ENCODE assay signal across 28 mouse cellular contexts in genomic region chr6:125031604-125032003, GRCm38 (mm10). TPM values are rescaled to one million over a fixed set of nuclear protein-coding genes. Genes with fewer than 3 reads are reported as not detected.
DNase-seq lines count a peak whose midpoint lies in the region; ATAC-seq and TF ChIP-seq lines count a peak whose summit lies in the region.
"Had no signal": no experiment of that assay in that cellular context is flagged by ENCODE, and none has a peak within 500 bp of the region (broad histone marks: within the 10 kb centered on the region; RNA-seq: fewer than 3 reads in every experiment).

No protein-coding gene starts in this region.

- H3K4me1 ChIP-seq in hindbrain, embryonic 14.5 days (replicated peaks; ENCODE audit: control insufficient read depth, insufficient read depth, low read length): no peaks in the 10 kb centered on the region
- H3K4me1 ChIP-seq in hindbrain, embryonic 10.5 days (replicated peaks): no peaks in the 10 kb centered on the region
- peaks cover 0 to 6% of the 10 kb centered on the region in 2 experiments; a peak in 1 of 4 replicates for H3K4me1 ChIP-seq in ES-E14 (ENCODE audit: control insufficient read depth in 2 of 2, insufficient read depth in 2 of 2, low read length in 2 of 2, poor library complexity in 1 of 2)
- no peaks in the 10 kb centered on the region for H3K4me1 ChIP-seq in neural tube, embryonic 14.5 days (ENCODE audit: control insufficient read depth, insufficient read depth, low read length)
- H3K4me1 ChIP-seq: embryonic facial prominence, embryonic 12.5 days; forebrain, embryonic 10.5 days; forebrain, embryonic 15.5 days; limb, embryonic 12.5 days; liver, embryonic 15.5 days had no signal

- peaks cover 80% of the 10 kb centered on the region for H3K36me3 ChIP-seq in hindbrain, embryonic 14.5 days (replicated peaks; ENCODE audit: control insufficient read depth, insufficient read depth)
- H3K36me3 ChIP-seq in hindbrain, embryonic 10.5 days: peaks cover 95% of the 10 kb centered on the region
- peaks cover 43% of the 10 kb centered on the region for H3K36me3 ChIP-seq in ES-E14 (ENCODE audit: control insufficient read depth, insufficient read depth, low read length, poor library complexity, severe bottlenecking)
- peaks cover 50% of the 10 kb centered on the region for H3K36me3 ChIP-seq in neural tube, embryonic 14.5 days (ENCODE audit: control insufficient read depth, insufficient read depth, low read length)

- no peaks in the 10 kb centered on the region for H3K9me3 ChIP-seq in hindbrain, embryonic 14.5 days (ENCODE audit: control insufficient read depth, low read length)
- no peaks in the 10 kb centered on the region for H3K9me3 ChIP-seq in hindbrain, embryonic 10.5 days
- no peaks in the 10 kb centered on the region for H3K9me3 ChIP-seq in ES-E14 (ENCODE audit: control insufficient read depth, insufficient read depth, low read depth, low read length)
- H3K9me3 ChIP-seq in neural tube, embryonic 14.5 days (ENCODE audit: control insufficient read depth, low read length): no peaks in the 10 kb centered on the region
- H3K9me3 ChIP-seq: embryonic facial prominence, embryonic 12.5 days; forebrain, embryonic 10.5 days; forebrain, embryonic 15.5 days; G1E; limb, embryonic 12.5 days; liver, embryonic 15.5 days had no signal

- no peak overlapping the region for H3K27ac ChIP-seq in hindbrain, embryonic 14.5 days
- no peak overlapping the region for H3K27ac ChIP-seq in hindbrain, embryonic 10.5 days
- H3K27ac ChIP-seq in layer of hippocampus, adult 2 months: peak overlapping the region; percentile 32; the same call in 1 of the 2 replicates
- H3K27ac ChIP-seq in ES-E14 (ENCODE audit: insufficient read depth, low read depth, low read length, poor library complexity, severe bottlenecking): no peak overlapping the region; the same call in 1 of the 2 replicates
- no peak overlapping the region for H3K27ac ChIP-seq in neural tube, embryonic 14.5 days (ENCODE audit: low read depth, low read length)
- H3K27ac ChIP-seq: embryonic facial prominence, embryonic 12.5 days; forebrain, embryonic 10.5 days; forebrain, embryonic 15.5 days; gastrocnemius, adult 2 months; heart, adult 2 months; hindbrain, postnatal 0 days; kidney, postnatal 0 days; limb, embryonic 12.5 days; liver, embryonic 15.5 days had no signal

- ATAC-seq in hindbrain, embryonic 14.5 days (ENCODE audit: low FRiP score): peak; percentile 43; the same call in 1 of the 2 replicates
- ATAC-seq in neural tube, embryonic 14.5 days (ENCODE audit: low read depth): 0 out of 2 replicates have a peak, but pooled peaks have one; percentile 17
- ATAC-seq: forebrain, embryonic 15.5 days; hindbrain, postnatal 0 days had no signal

- in situ Hi-C loops in ES-E14 (cut with MboI; ENCODE audit: low sequenced_read_pairs in 2 of 2, unreplicated experiment in 2 of 2): no loop called here

- 91% methylated on average over 16 of the region's 16 CpGs for WGBS in hindbrain, embryonic 14.5 days
- 91% methylated on average over 16 of the region's 16 CpGs for WGBS in hindbrain, embryonic 10.5 days
- 94% methylated on average over 16 of the region's 16 CpGs for WGBS in neural tube, embryonic 14.5 days

- no peak for TF ChIP-seq CTCF in layer of hippocampus, adult 2 months (conservative IDR thresholded peaks at IDR 0.05)

- no peak overlapping the region for H3K4me2 ChIP-seq in hindbrain, embryonic 14.5 days (replicated peaks)
- H3K4me2 ChIP-seq in neural tube, embryonic 14.5 days (ENCODE audit: low read depth, low read length): no peak overlapping the region
- H3K4me2 ChIP-seq: embryonic facial prominence, embryonic 12.5 days; forebrain, embryonic 15.5 days; limb, embryonic 12.5 days; liver, embryonic 15.5 days; lung, embryonic 14.5 days had no signal

- no peaks in the 10 kb centered on the region for H3K27me3 ChIP-seq in hindbrain, embryonic 14.5 days (ENCODE audit: control insufficient read depth, insufficient read depth, low read length)
- H3K27me3 ChIP-seq in hindbrain, embryonic 10.5 days (ENCODE audit: insufficient read depth, poor library complexity, severe bottlenecking): no peaks in the 10 kb centered on the region
- H3K27me3 ChIP-seq in neural tube, embryonic 14.5 days (ENCODE audit: control insufficient read depth, insufficient read depth, low read length): no peaks in the 10 kb centered on the region
- H3K27me3 ChIP-seq: embryonic facial prominence, embryonic 12.5 days; forebrain, embryonic 15.5 days; limb, embryonic 12.5 days; liver, embryonic 15.5 days had no signal

- H3K9ac ChIP-seq in hindbrain, embryonic 14.5 days: no peak overlapping the region
- peak overlapping the region; percentile 21; the same call in 1 of the 2 replicates for H3K9ac ChIP-seq in ES-E14 (ENCODE audit: insufficient read depth, low read depth, low read length, poor library complexity, severe bottlenecking)
- no peak overlapping the region for H3K9ac ChIP-seq in neural tube, embryonic 14.5 days (replicated peaks; ENCODE audit: low read depth, low read length)
- H3K9ac ChIP-seq: embryonic facial prominence, embryonic 12.5 days; forebrain, embryonic 15.5 days; limb, embryonic 12.5 days; liver, embryonic 15.5 days; lung, embryonic 14.5 days had no signal

- H3K4me3 ChIP-seq in hindbrain, embryonic 14.5 days (replicated peaks; ENCODE audit: low read length): no peak overlapping the region
- H3K4me3 ChIP-seq in hindbrain, embryonic 10.5 days: no peak overlapping the region
- no peak overlapping the region for H3K4me3 ChIP-seq in layer of hippocampus, adult 2 months
- H3K4me3 ChIP-seq in ES-E14 (ENCODE audit: insufficient read depth in 1 of 2, low read depth in 1 of 2, low read length in 2 of 2, poor library complexity in 1 of 2, severe bottlenecking in 1 of 2): peak overlapping the region in 1 of 2 experiments; percentile 25; a peak in 1 of 4 replicates
- H3K4me3 ChIP-seq in neural tube, embryonic 14.5 days (ENCODE audit: low read depth, low read length): no peak overlapping the region
- H3K4me3 ChIP-seq: embryonic facial prominence, embryonic 12.5 days; forebrain, embryonic 10.5 days; forebrain, embryonic 15.5 days; gastrocnemius, adult 2 months; heart, adult 2 months; limb, embryonic 12.5 days; liver, embryonic 15.5 days had no signal

- no peak for DNase-seq in hindbrain, embryonic 14.5 days (ENCODE audit: low spot score)
- DNase-seq in hindbrain, embryonic 10.5 days (ENCODE audit: low spot score): no peak
- DNase-seq in layer of hippocampus, adult 2 months (ENCODE audit: low spot score in 2 of 2): no peak
- DNase-seq in layer of hippocampus, adult 9-10 months (ENCODE audit: low spot score): no peak
- DNase-seq in ES-E14 (ENCODE audit: low read depth, low spot score): no peak
- DNase-seq in urinary bladder, postnatal 14 days (ENCODE audit: low spot score): no peak
- DNase-seq in gastrocnemius, adult 18-20 months (ENCODE audit: low spot score): no peak
- DNase-seq: B cell, adult 2 months; cerebellum, adult 8-10 months; cerebellum, postnatal 25 days; gastrocnemius, adult 2 months; gastrocnemius, postnatal 36 days; heart, adult 2 months; heart, postnatal 4 days; lung, embryonic 14.5 days; lung, postnatal 14 days; right cerebral cortex, postnatal 4 days had no signal

TF ChIP-seq in ES-E14, 5 proteins besides CTCF, POLR2A, EP300 and RAD21:
- TF ChIP-seq HCFC1 (IDR thresholded peaks at IDR 0.05; ENCODE audit: borderline replicate concordance, insufficient read depth, low read length): no peak

RNA-seq across cellular contexts. Expression of gene Ing4, which starts 8.0 kb away (rescaled TPM):
- 112 and 113 TPM in 2 replicates for polyA plus RNA-seq in hindbrain, embryonic 14.5 days (2014; fragmentation: Nextera tagmentation; extraction: Ambion mirVana)
- 125 and 153 TPM in 2 replicates for polyA plus RNA-seq in hindbrain, embryonic 10.5 days (2016; fragmentation: Nextera tagmentation; extraction: Ambion mirVana)
- total RNA-seq in layer of hippocampus, adult 2 months (2021): 10 to 100 TPM; 60.1 to 63.2 TPM
- 32.4 and 50.2 TPM in 2 replicates for total RNA-seq in ES-E14 (2012; rRNA removed)
- 105 and 116 TPM in 2 replicates for polyA plus RNA-seq in neural tube, embryonic 14.5 days (2014; fragmentation: Nextera tagmentation; extraction: Ambion mirVana)
- total RNA-seq in gastrocnemius, adult 18-20 months (2021): 10 to 100 TPM; 22.0 to 23.2 TPM

RNA-seq across cellular contexts. Expression of gene Acrbp, which starts 17.9 kb away (rescaled TPM):
- polyA plus RNA-seq in hindbrain, embryonic 14.5 days (2014; fragmentation: Nextera tagmentation; extraction: Ambion mirVana): 17.1 and 18.7 TPM in 2 replicates
- polyA plus RNA-seq in hindbrain, embryonic 10.5 days (2016; fragmentation: Nextera tagmentation; extraction: Ambion mirVana): 13.1 and 15.5 TPM in 2 replicates
- 10 to 100 TPM; 15.9 to 19.2 TPM for total RNA-seq in layer of hippocampus, adult 2 months (2021)
- 9.6 and 31.2 TPM in 2 replicates for total RNA-seq in ES-E14 (2012; rRNA removed)
- polyA plus RNA-seq in neural tube, embryonic 14.5 days (2014; fragmentation: Nextera tagmentation; extraction: Ambion mirVana): 16.8 and 19.8 TPM in 2 replicates
- 1 to 10 TPM; 2.0 to 2.4 TPM for total RNA-seq in gastrocnemius, adult 18-20 months (2021)

RNA-seq across cellular contexts. Expression of gene Zfp384, which starts 22.7 kb away (rescaled TPM):
- 12.0 and 14.6 TPM in 2 replicates for polyA plus RNA-seq in hindbrain, embryonic 14.5 days (2014; fragmentation: Nextera tagmentation; extraction: Ambion mirVana)
- 8.7 and 12.8 TPM in 2 replicates for polyA plus RNA-seq in hindbrain, embryonic 10.5 days (2016; fragmentation: Nextera tagmentation; extraction: Ambion mirVana)
- total RNA-seq in layer of hippocampus, adult 2 months (2021): 10 to 100 TPM; 50.0 to 50.9 TPM
- total RNA-seq in ES-E14 (2012; rRNA removed): 25.1 and 25.6 TPM in 2 replicates
- polyA plus RNA-seq in neural tube, embryonic 14.5 days (2014; fragmentation: Nextera tagmentation; extraction: Ambion mirVana): 12.3 and 16.5 TPM in 2 replicates
- 10 to 100 TPM; 22.4 to 24.0 TPM for total RNA-seq in gastrocnemius, adult 18-20 months (2021)

RNA-seq across cellular contexts. Expression of gene Pianp, which starts 35.1 kb away (rescaled TPM):
- polyA plus RNA-seq in hindbrain, embryonic 14.5 days (2014; fragmentation: Nextera tagmentation; extraction: Ambion mirVana): 47.8 and 53.8 TPM in 2 replicates
- 0.85 and 2.4 TPM in 2 replicates for polyA plus RNA-seq in hindbrain, embryonic 10.5 days (2016; fragmentation: Nextera tagmentation; extraction: Ambion mirVana)
- total RNA-seq in layer of hippocampus, adult 2 months (2021): 100 to 1,000 TPM; 163 to 181 TPM
- 2.9 and 6.1 TPM in 2 replicates for total RNA-seq in ES-E14 (2012; rRNA removed)
- polyA plus RNA-seq in neural tube, embryonic 14.5 days (2014; fragmentation: Nextera tagmentation; extraction: Ambion mirVana): 41.3 and 62.3 TPM in 2 replicates
- total RNA-seq in gastrocnemius, adult 18-20 months (2021): under 1 TPM; 0.75 to 0.93 TPM
- total RNA-seq: G1E; liver, adult 2 months had no signal
- polyA plus RNA-seq: G1E had no signal

RNA-seq across cellular contexts. Expression of gene Lpar5, which starts 36.1 kb away (rescaled TPM):
- polyA plus RNA-seq in hindbrain, embryonic 14.5 days (2014; fragmentation: Nextera tagmentation; extraction: Ambion mirVana): 0.50 and 0.51 TPM in 2 replicates
- polyA plus RNA-seq in hindbrain, embryonic 10.5 days (2016; fragmentation: Nextera tagmentation; extraction: Ambion mirVana): 0.10 TPM in 1 of 2 replicates, not detected in the other
- 1 to 10 TPM in 1 of 2 experiments, under 1 TPM in 1; 0.61 to 1.1 TPM for total RNA-seq in layer of hippocampus, adult 2 months (2021)
- total RNA-seq in ES-E14 (2012; rRNA removed): 5.0 and 9.3 TPM in 2 replicates
- 0.70 and 0.91 TPM in 2 replicates for polyA plus RNA-seq in neural tube, embryonic 14.5 days (2014; fragmentation: Nextera tagmentation; extraction: Ambion mirVana)
- total RNA-seq in gastrocnemius, adult 18-20 months (2021): not detected
- total RNA-seq: gastrocnemius, adult 2 months; gastrocnemius, postnatal 36 days; heart, postnatal 4 days; liver, adult 2 months had no signal
- polyA plus RNA-seq: heart, embryonic 14.5 days had no signal
